Mouse (Mus musculus): ENCODE measurements around the gene Lmod3. TPM values are rescaled to one million over a fixed set of nuclear protein-coding genes. Genes with fewer than 3 reads are reported as not detected.

Lmod3 gene
- total and polyA plus RNA-seq, 2 experiments from 2014 or later, result not detected

- DNase-seq (ENCODE audit: low spot score), result peak; percentile 87
- peak; percentile 54; the same call in 1 of the 2 replicates for ATAC-seq (ENCODE audit: low FRiP score)
- H3K4me1 ChIP-seq (ENCODE audit: insufficient read depth, low read length), result no peaks in the 10 kb centered on the region; the same call in 1 of the 2 replicates
- H3K27me3 ChIP-seq (ENCODE audit: insufficient read depth, low read length), result peaks cover 3% of the 10 kb centered on the region; the same call in 1 of the 2 replicates
- peak overlapping the region; percentile 13; the same call in 1 of the 2 replicates for H3K9ac ChIP-seq (replicated peaks; ENCODE audit: low read length, poor library complexity, severe bottlenecking)
- H3K27ac ChIP-seq (ENCODE audit: low read depth, low read length), result no peak overlapping the region
- peak overlapping the region; percentile 59 for H3K4me2 ChIP-seq (ENCODE audit: low read depth, low read length, poor library complexity, severe bottlenecking)
- WGBS, result 4% methylated on average over 19 of the region's 19 CpGs
- no peaks in the 10 kb centered on the region for H3K36me3 ChIP-seq (ENCODE audit: insufficient read depth, low read length)
- no peaks in the 10 kb centered on the region for H3K9me3 ChIP-seq (ENCODE audit: low read length)
- H3K4me3 ChIP-seq (ENCODE audit: low read depth, low read length), result peak overlapping the region; percentile 25; the same call in 1 of the 2 replicates
- TF ChIP-seq CTCF (IDR thresholded peaks at IDR 0.05), result peak; percentile 89
These were observed 25.6 kb upstream of the Lmod3 start for GRCm38 (mm10) chr6:97278014-97278787.

- Histone ChIP-seq H3K9ac (replicated peaks; ENCODE audit: low read length, poor library complexity, severe bottlenecking) (no peak overlapping the region), H3K36me3 (ENCODE audit: insufficient read depth, low read length) (no peaks in the 10 kb centered on the region), H3K27me3 (ENCODE audit: insufficient read depth, low read length) (peaks cover 3% of the 10 kb centered on the region; the same call in 1 of the 2 replicates), H3K9me3 (ENCODE audit: low read length) (no peaks in the 10 kb centered on the region), H3K4me2 (ENCODE audit: low read depth, low read length, poor library complexity, severe bottlenecking) (no peak overlapping the region), H3K27ac (ENCODE audit: low read depth, low read length) (no peak overlapping the region), H3K4me3 (ENCODE audit: low read depth, low read length) (no peak overlapping the region), H3K4me1 (ENCODE audit: insufficient read depth, low read length) (no peaks in the 10 kb centered on the region; the same call in 1 of the 2 replicates)
- no peak for ATAC-seq (ENCODE audit: low FRiP score)
- DNase-seq (ENCODE audit: low spot score), result no peak
- no peak for TF ChIP-seq CTCF (IDR thresholded peaks at IDR 0.05)
- 72% methylated on average over 5 of the region's 5 CpGs for WGBS
These were observed 24.4 kb upstream of the Lmod3 start for GRCm38 (mm10) chr6:97276890-97277497.

- ATAC-seq (ENCODE audit: low FRiP score) (no peak), DNase-seq (ENCODE audit: low spot score) (peak; percentile 57)
- no peak overlapping the region for H3K27ac ChIP-seq (ENCODE audit: low read depth, low read length)
- peaks cover 3% of the 10 kb centered on the region; the same call in 1 of the 2 replicates for H3K27me3 ChIP-seq (ENCODE audit: insufficient read depth, low read length)
- no peak overlapping the region for H3K9ac ChIP-seq (replicated peaks; ENCODE audit: low read length, poor library complexity, severe bottlenecking)
- no peak overlapping the region for H3K4me2 ChIP-seq (ENCODE audit: low read depth, low read length, poor library complexity, severe bottlenecking)
- H3K36me3 ChIP-seq (ENCODE audit: insufficient read depth, low read length), result no peaks in the 10 kb centered on the region
- no peaks in the 10 kb centered on the region for H3K9me3 ChIP-seq (ENCODE audit: low read length)
- H3K4me3 ChIP-seq (ENCODE audit: low read depth, low read length), result no peak overlapping the region
- H3K4me1 ChIP-seq (ENCODE audit: insufficient read depth, low read length), result no peaks in the 10 kb centered on the region; the same call in 1 of the 2 replicates
- TF ChIP-seq CTCF (IDR thresholded peaks at IDR 0.05), result no peak
- 31% methylated on average over 4 of the region's 4 CpGs for WGBS
These were observed 23.8 kb upstream of the Lmod3 start for GRCm38 (mm10) chr6:97276366-97276765.

GRCm38 (mm10) chr6:97275760-97276159, 23.2 kb upstream of the Lmod3 start:
- H3K27me3 ChIP-seq (ENCODE audit: insufficient read depth, low read length), result peaks cover 3% of the 10 kb centered on the region; the same call in 1 of the 2 replicates
- H3K27ac ChIP-seq (ENCODE audit: low read depth, low read length), result no peak overlapping the region
- H3K36me3 ChIP-seq (ENCODE audit: insufficient read depth, low read length), result no peaks in the 10 kb centered on the region
- no peaks in the 10 kb centered on the region; the same call in 1 of the 2 replicates for H3K4me1 ChIP-seq (ENCODE audit: insufficient read depth, low read length)
- no peak for DNase-seq (ENCODE audit: low spot score)
- WGBS, result 62% methylated on average over 4 of the region's 4 CpGs
- no peak for TF ChIP-seq CTCF (IDR thresholded peaks at IDR 0.05)
- H3K9me3 ChIP-seq (ENCODE audit: low read length), result no peaks in the 10 kb centered on the region
- no peak overlapping the region for H3K4me2 ChIP-seq (ENCODE audit: low read depth, low read length, poor library complexity, severe bottlenecking)
- H3K9ac ChIP-seq (replicated peaks; ENCODE audit: low read length, poor library complexity, severe bottlenecking), result no peak overlapping the region
- ATAC-seq (ENCODE audit: low FRiP score), result no peak
- H3K4me3 ChIP-seq (ENCODE audit: low read depth, low read length), result no peak overlapping the region

GRCm38 (mm10) chr6:97273777-97274176, 21.2 kb upstream of the Lmod3 start:
- H3K27me3 ChIP-seq (ENCODE audit: insufficient read depth, low read length), result 0 out of 2 replicates have a peak, but pooled peaks cover 3% of the 10 kb centered on the region
- no peaks in the 10 kb centered on the region for H3K36me3 ChIP-seq (ENCODE audit: insufficient read depth, low read length)
- H3K4me1 ChIP-seq (ENCODE audit: insufficient read depth, low read length), result no peaks in the 10 kb centered on the region
- H3K4me2 ChIP-seq (ENCODE audit: low read depth, low read length, poor library complexity, severe bottlenecking), result no peak overlapping the region
- H3K4me3 ChIP-seq (ENCODE audit: low read depth, low read length), result no peak overlapping the region
- no peaks in the 10 kb centered on the region for H3K9me3 ChIP-seq (ENCODE audit: low read length)
- no peak for TF ChIP-seq CTCF (IDR thresholded peaks at IDR 0.05)
- no peak overlapping the region for H3K27ac ChIP-seq (ENCODE audit: low read depth, low read length)
- no peak overlapping the region for H3K9ac ChIP-seq (replicated peaks; ENCODE audit: low read length, poor library complexity, severe bottlenecking)
- 79% methylated on average over 3 of the region's 3 CpGs for WGBS
- DNase-seq (ENCODE audit: low spot score) (no peak), ATAC-seq (ENCODE audit: low FRiP score) (no peak)
